Mouse (Mus musculus) kidney, embryonic 16.5 days (tissue): ENCODE data around the gene Magea2. TPM values are rescaled to one million over a fixed set of nuclear protein-coding genes. Genes with fewer than 3 reads are reported as not detected.
"Not testable (repeated sequence)": the region's sequence is repeated elsewhere in the genome, so short reads cannot be mapped to it uniquely, and the experiment has no call there.

Experiments used
- ATAC-seq: fragments of 200-750 bp; cut with Nextera tagmentation; 2 replicates; pipeline ENCODE4 v1.8.0; 2017; ENCODE audit warnings: moderate TSS enrichment; ENCODE audit not compliant: low FRiP score, low TSS enrichment
- H3K27ac ChIP-seq: fragments of 300-500 bp; sonication (generic); 2 replicates; pipeline ENCODE4 v1.5.1; 2014; ENCODE audit warnings: low read length
- H3K27me3 ChIP-seq: fragments of 300-500 bp; sonication (generic); 2 replicates; pipeline ENCODE4 v1.6.1; 2014; ENCODE audit warnings: low read length, control low read depth, mixed read lengths; ENCODE audit not compliant: insufficient read depth
- H3K36me3 ChIP-seq: fragments of 300-500 bp; sonication (generic); 2 replicates; pipeline ENCODE4 v1.6.1; 2014; ENCODE audit warnings: low read length, control low read depth, mixed read lengths; ENCODE audit not compliant: insufficient read depth
- H3K4me1 ChIP-seq: fragments of 300-500 bp; sonication (generic); 2 replicates; pipeline ENCODE4 v1.6.1; 2014; ENCODE audit warnings: low read length, control low read depth, mixed read lengths; ENCODE audit not compliant: insufficient read depth
- H3K4me2 ChIP-seq: fragments of 300-500 bp; sonication (generic); replicated peaks from 2 replicates; pipeline ENCODE4 v1.6.1; 2014; ENCODE audit warnings: low read depth, low read length
- H3K4me3 ChIP-seq: fragments of 300-500 bp; sonication (generic); 2 replicates; pipeline ENCODE4 v1.5.1; 2014; ENCODE audit warnings: mild to moderate bottlenecking, low read length
- H3K9ac ChIP-seq: fragments of 300-500 bp; sonication (generic); replicated peaks from 2 replicates; pipeline ENCODE4 v1.6.1; 2014; ENCODE audit warnings: low read length
- H3K9me3 ChIP-seq: fragments of 300-500 bp; sonication (generic); 2 replicates; pipeline ENCODE4 v1.6.1; 2016; ENCODE audit warnings: low read length, control low read depth
- WGBS: fragments of 180-500 bp; shearing (Covaris S2); extraction: QIAGEN DNeasy Blood & Tissue Kit; methylation state at CpG from one replicate; pipeline ENCODE4 v1.1.7; 2014; 5-methylcytosine and 5-hydroxymethylcytosine counted together
- polyA plus RNA-seq: library from polyadenylated mRNA; unstranded; fragments of >200 nt; fragmentation: Nextera tagmentation; extraction: Ambion mirVana; gene quantifications from 2 replicates; pipeline ENCODE4 v1.2.1, GENCODE M21; 2015

Magea2 gene
- polyA plus RNA-seq, result not detected in 2 replicates

DNA sequence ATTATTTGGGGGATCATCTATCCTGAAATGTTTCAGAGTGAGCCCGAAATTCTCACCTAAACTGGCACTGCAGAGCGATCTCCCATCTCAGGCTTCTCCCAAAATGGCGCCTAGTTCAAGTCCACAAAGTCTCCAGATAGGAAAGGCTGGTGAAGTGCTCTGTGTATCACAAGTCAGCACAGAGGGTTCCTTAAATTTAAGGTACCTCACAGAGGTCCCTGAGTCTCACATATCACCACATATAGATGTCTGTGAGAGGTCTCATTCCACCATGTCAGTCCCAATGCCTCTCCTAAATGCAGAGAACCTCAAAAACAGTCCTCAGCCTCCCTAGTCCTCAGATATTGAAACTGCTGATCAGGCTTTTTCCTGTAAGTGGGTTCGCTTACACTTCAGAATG is at the start of gene Magea2:
Gene Magea2, minus strand, starts transcription at position 101 of the 400 bp plus-strand sequence.
- H3K9ac ChIP-seq, H3K4me1 ChIP-seq, H3K27me3 ChIP-seq, H3K4me2 ChIP-seq, H3K9me3 ChIP-seq, H3K36me3 ChIP-seq, H3K27ac ChIP-seq, ATAC-seq, H3K4me3 ChIP-seq: not testable (repeated sequence)
- WGBS, result 87% methylated on average over 3 of the region's 4 CpGs

DNA sequence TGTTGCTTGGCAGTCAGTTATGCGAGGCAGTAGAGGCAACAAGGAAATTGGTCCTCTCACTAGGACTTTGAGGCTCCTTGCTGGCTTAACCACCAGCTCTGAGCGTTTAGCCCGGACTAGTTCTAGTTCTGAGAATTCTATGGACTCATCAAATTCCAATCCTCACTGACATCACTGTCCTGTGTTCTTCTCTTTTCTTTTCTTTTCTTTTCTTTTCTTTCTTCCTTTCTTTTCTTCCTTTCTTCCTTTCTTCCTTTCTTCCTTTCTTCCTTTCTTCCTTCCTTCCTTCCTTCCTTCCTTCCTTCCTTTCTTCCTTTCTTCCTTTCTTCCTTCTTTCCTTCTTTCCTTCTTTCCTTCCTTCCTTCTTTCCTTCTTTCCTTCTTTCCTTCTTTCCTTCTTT is 34.8 kb upstream of the Magea2 start, which contains the start of gene Cldn34b2:
Gene Cldn34b2, minus strand, starts transcription at position 101 of the 400 bp plus-strand sequence.
- not testable (repeated sequence) for H3K4me2 ChIP-seq, H3K27ac ChIP-seq, H3K4me3 ChIP-seq, ATAC-seq, H3K4me1 ChIP-seq, H3K9ac ChIP-seq, H3K36me3 ChIP-seq, H3K9me3 ChIP-seq, H3K27me3 ChIP-seq
- WGBS, result 82% methylated on average over 3 of the region's 3 CpGs

DNA sequence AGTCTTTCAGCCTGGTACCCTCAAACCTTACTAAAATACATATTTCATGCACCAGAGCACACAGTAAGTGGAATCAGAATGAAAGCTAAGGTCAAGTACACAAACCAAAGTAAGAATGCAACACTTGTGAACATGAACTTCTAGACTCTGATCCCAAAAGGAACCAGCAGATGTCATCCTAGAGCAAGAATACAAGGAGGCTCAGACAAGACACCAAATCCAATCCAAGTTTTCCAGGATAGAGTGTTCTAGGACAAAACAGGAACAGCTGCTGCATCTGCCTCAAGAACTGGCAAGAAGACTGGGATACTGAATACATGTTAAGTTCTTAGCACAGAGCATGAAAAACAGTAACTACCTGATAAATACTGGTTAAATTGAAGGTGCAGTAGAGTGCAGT is 4.6 kb upstream of the Magea2 start:
- Histone ChIP-seq H3K27ac (no peak overlapping the region), H3K4me1 (no peaks in the 10 kb centered on the region), H3K9me3 (no peaks in the 10 kb centered on the region), H3K27me3 (no peaks in the 10 kb centered on the region), H3K4me3 (no peak overlapping the region), H3K36me3 (no peaks in the 10 kb centered on the region), H3K9ac (no peak overlapping the region), H3K4me2 (no peak overlapping the region)
- ATAC-seq, result no peak

DNA sequence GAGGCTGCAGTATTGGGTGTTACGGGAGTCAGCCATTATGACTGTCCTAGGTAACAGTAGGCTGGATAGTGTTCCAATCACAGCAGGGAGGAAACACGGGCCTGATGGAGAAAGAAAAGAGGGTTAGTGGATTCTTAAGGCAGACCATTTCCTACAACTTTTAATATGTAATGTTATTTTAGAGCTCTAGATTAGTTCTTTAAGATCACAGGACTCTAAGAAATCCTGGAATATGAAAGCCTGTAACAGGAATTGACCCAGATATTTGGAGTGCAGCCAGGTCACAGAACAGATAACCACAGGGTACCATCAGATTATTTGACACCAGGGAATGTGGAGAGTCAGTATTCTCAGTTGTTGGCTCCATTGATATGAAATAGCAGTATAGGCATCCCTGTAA is 3.8 kb downstream of the Magea2 start, which contains the start of gene Magea1:
Gene Magea1, minus strand, starts transcription at position 101 of the 400 bp plus-strand sequence.
- not testable (repeated sequence) for H3K4me2 ChIP-seq, H3K27me3 ChIP-seq, H3K4me1 ChIP-seq, H3K9me3 ChIP-seq, H3K4me3 ChIP-seq, H3K36me3 ChIP-seq, H3K27ac ChIP-seq, ATAC-seq, H3K9ac ChIP-seq
- WGBS, result 100% methylated on average over 1 of the region's 2 CpGs

DNA sequence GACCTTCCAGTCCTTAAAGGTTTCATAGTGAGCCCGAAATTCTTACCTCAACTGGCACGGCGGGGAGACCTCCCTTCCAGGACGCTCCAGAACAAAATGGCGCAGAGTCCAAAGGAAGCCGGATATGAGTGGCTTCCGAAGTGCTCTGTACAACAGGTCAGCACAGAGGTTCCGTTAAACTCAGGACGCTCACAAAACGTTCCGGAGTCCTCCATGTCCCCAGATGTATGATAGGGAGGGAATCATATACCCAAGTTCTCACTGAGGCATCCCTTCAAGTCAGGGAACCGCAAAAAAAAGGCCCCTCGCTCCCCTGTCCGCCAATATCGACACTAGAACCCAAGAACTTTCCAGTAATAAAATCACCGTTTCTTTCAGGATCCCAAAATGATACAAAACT is 30.4 kb downstream of the Magea2 start, which contains the start of gene Magea5:
Gene Magea5, minus strand, starts transcription at position 101 of the 400 bp plus-strand sequence.
- not testable (repeated sequence) for H3K36me3 ChIP-seq, H3K9me3 ChIP-seq, ATAC-seq, H3K4me3 ChIP-seq, H3K4me1 ChIP-seq, H3K27ac ChIP-seq, H3K4me2 ChIP-seq, H3K9ac ChIP-seq, H3K27me3 ChIP-seq
- WGBS, result 87% methylated on average over 13 of the region's 16 CpGs

DNA sequence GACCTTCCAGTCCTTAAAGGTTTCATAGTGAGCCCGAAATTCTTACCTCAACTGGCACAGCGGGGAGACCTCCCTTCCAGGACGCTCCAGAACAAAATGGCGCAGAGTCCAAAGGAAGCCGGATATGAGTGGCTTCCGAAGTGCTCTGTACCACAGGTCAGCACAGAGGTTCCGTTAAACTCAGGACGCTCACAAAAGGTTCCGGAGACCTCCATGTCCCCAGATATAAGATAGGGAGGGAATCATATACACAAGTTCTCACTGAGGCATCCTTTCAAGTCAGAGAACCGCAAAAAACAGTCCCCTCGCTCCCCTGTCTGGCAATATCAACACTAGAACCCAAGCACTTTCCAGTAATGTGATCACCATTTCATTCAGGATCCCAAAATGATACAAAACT is 97.7 kb downstream of the Magea2 start, which contains the start of gene Magea8:
Gene Magea8, minus strand, starts transcription at position 101 of the 400 bp plus-strand sequence.
- not testable (repeated sequence) for ATAC-seq, H3K9me3 ChIP-seq, H3K4me3 ChIP-seq, H3K27ac ChIP-seq, H3K36me3 ChIP-seq, H3K9ac ChIP-seq, H3K4me1 ChIP-seq, H3K27me3 ChIP-seq, H3K4me2 ChIP-seq
- 91% methylated on average over 9 of the region's 11 CpGs for WGBS

Other genes starting within 250 kb of the Magea2 start
- not detected in 2 replicates for gene Cldn34b1, start 203.4 kb downstream of the Magea2 start, polyA plus RNA-seq
- not detected in 2 replicates for gene Magea6, start 157.7 kb downstream of the Magea2 start, polyA plus RNA-seq
- gene Magea3, start 144.2 kb downstream of the Magea2 start, polyA plus RNA-seq, result not detected in 2 replicates
- gene Magea8, start 97.8 kb downstream of the Magea2 start, polyA plus RNA-seq, result not detected in 2 replicates
- gene Magea5, start 30.5 kb downstream of the Magea2 start, polyA plus RNA-seq, result not detected in 2 replicates
- not detected in 2 replicates for gene Magea1, start 3.9 kb downstream of the Magea2 start, polyA plus RNA-seq
- not detected in 2 replicates for gene Cldn34b2, start 34.7 kb upstream of the Magea2 start, polyA plus RNA-seq
- 207 and 217 TPM in 2 replicates for gene Sat1, start 122.8 kb upstream of the Magea2 start, polyA plus RNA-seq
- gene Acot9, start 168.8 kb upstream of the Magea2 start, polyA plus RNA-seq, result 38.4 and 43.5 TPM in 2 replicates
- 260 and 266 TPM in 2 replicates for gene Prdx4, start 247.1 kb upstream of the Magea2 start, polyA plus RNA-seq